Mouse (Mus musculus) c-Kit-positive CD71-negative TER-119-negative erythroid progenitor cells, embryonic 14.5 days (primary cell): ENCODE measurements at regions not wholly inside any gene's neighbourhood (a gene's known extent, or its start where the extent isn't known, plus 50 kb on each side); places are given as distances from the start of the nearest gene placed in this dataset.

Experiments used
- DNase-seq: peaks from one replicate; pipeline ENCODE4 v3.0.0-alpha.2; 2013; ENCODE audit warnings: low read depth

DNA sequence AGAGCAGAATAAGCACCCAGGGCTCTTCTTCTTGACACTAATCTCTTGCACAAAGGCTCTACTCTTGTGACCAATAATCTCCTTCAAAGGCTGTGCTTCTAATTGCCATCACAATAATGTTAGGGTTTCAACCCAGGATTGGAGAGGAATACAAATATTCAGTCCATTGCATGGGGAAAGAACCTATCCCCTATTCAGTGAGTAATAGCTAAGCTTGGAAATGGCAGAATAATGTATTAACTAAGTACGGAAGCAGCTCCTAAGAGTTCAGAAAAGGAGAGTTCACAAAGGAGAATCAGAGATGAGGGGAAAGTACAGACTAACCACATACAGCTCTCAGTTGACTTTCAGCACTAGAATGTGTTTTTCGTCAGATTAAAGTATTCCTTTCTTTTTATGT, 544.3 kb downstream of the Nfib start:
- DNase-seq, result no peak

DNA sequence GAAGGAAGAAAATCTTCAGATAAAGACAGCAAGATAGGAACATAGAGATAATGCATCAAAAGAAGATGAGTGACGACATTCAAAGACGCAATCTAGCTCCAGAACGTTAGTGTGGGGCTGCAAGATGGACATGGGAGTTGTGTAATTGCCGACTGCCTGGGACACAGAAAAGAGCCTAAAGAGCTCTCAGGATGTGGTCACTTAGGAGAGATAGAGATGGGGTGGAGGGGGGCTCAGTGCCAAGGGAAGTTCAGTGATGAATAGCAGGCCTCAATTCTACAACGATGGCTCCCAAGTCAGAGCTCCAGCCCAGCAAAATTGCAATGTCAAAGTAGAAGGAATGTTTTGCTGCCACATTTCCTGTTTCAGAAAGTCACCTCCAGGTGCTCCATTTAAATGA, 545.3 kb downstream of the Nfib start:
- DNase-seq, result no peak

DNA sequence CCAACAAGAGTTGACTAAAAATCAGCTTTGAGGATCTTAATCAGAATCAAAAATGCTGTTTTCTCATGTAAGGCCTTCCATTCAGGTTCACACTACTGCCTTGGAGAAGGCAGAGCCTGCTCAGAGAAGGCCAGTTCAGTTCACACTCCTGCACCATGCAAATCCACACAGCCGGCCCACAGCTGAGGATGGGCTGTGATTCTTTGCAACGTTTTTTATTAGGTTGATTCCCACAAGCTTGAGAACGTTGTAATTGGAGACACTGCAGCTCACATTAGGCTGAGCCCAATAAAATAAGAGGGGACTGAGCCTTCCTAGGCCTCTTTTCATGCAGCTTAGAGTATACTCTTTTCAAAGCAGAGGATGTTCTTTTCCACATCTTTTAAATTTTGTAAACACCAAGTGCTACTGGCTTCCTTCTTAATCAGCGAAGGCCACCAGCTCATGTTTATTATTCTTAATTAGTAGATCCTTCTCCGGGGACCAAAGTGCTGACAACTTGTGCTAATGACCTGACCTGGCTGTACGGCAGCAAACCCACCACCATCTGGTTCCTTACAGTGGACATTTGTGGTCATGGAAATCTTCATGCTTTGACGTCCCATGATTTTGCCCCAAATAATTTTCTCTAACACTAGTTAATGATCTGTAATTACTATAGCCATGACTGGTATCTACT, 549.8 kb downstream of the Nfib start:
- no peak for DNase-seq

DNA sequence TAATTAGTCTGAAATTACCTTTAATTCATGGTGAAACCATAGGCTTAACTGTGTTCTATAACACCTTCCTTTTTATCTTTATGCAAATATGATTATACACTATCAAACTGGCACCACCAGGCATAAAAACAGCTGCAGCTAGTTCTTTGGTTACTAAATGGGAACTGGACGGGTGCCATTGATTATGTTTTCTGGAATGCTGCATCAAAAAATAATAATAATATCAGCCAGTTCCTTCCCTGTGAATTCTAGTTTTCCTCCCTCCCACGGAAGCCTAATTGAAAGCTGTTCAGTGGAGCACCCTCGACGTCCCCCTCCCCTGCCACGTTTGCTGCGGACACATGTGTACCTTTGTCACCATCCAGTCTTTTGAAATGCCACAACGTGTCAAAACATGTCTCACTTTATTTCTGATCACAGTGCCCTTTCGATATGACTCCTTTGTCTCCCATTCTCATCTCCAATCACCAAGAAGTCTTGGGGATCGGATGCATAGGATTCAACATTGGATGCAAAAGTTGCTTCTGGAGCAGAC, 551.5 kb downstream of the Nfib start:
- DNase-seq, result no peak

DNA sequence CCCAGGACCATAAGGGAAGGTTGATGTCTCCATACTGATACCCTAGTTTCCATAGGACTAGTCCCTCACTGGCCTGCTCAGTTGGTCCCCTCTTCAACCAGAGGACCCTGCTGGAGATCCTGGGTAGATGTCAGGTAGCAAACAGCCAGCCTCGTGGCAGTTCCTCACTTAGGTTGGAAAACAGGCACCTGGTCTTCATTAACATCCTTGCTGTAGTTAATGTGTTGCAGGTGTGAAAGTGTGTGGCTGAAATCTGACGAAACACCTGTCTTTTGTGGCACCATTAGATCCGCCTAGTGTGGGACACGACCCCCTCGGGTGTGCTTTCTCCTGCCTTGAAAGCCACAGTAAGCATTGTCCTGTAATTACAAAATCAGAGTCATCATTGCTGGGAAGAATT, 551.9 kb downstream of the Nfib start:
- DNase-seq, result no peak

DNA sequence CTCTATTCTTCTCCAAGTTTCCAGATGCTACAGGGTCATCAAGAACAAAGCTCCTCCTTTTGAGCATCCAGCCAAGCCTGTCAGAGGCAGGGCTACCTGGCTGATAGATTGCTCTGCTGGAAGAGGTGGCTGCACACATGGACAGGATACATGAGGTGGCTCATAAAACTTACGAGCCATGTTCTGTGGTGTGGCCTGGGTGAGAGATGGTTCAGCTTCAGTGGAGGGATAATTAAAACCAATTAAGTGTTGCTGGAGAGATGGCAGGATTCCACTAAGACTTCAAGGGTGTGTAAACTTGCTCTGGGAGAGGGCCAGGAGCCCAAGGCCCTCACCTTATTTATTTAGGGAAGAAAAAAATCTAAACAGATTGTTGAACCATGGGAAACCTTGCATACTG, 555.6 kb downstream of the Nfib start:
- no peak for DNase-seq

DNA sequence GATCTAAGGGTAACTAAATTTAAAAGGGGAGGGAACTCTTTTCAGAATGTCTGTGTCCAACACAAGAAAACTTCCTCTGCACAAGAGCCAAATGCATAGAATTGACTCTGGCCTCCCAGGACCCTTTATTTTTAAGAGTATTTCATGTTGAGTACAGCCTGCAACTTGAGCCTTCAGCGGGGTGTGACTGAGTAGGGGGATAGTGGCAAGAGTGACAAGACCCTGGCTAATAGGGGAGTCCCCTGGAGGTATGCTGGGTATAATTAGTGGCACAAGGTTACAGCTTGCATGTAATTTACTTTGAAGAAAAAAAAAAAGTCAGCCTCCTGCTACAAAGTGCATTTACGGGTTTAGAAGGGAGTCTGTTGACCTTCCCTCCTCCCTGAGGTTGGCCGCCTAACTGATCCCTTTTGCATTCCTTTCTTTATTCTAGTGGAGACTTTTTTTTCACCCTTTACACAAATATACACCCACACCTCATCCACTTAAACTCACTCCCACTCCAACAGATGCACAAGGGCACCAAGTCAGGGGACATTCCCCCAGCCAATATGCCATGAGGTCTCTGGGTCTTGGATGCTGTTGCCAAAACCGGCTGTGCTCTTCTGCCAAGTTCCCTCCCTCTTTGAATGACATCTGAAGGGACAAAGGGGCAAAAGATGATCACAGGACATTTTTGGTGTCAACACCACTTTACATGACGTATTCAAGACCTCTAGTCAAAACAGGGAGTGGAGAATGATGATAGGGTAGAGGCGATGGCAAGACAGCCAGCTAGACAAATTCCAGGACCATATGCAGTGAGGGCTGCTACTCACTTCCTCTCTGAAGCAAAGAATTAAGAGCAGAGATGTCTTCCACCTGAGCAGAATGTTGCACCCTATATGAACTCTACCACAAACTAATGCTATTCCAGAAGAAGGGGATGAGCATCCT, 557.2 kb downstream of the Nfib start:
- DNase-seq, result no peak

DNA sequence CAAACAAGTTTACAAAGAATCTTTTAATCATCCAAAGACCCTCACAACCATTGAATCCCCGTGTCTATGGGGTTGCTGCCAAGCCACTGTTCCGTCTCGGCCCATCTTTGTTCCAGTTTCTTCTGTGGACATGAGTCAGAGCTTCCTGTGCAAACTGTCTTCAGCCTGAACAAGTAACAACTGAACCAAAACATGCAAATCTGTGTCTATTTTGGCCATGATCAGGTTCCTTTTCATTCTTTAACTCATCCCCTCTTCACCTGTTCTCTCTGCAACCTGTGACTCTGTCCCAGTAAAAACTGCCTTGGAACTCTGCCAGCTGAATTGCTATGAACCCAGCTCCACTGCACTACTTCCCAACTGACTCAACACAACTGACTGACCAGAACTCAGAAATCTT, 563.2 kb downstream of the Nfib start:
- no peak for DNase-seq

DNA sequence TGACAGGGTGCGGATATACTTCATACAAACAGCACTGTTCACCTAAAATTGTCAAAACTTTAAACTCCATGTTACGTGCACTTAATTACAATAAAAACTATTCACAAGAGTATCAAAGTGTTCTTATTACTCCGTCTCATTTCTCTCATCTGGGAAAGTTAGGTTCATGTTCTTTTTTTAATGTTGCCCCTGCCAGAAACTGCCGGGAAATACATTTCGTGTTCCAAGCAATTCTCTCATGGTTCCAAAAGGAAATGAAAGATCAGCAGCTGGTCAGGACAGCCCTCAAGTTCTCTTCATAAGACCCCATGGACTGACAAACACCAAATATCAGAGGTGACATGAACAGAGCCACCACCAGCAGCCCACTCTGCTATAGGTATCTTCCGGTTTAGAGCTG, 565.7 kb downstream of the Nfib start:
- no peak for DNase-seq

DNA sequence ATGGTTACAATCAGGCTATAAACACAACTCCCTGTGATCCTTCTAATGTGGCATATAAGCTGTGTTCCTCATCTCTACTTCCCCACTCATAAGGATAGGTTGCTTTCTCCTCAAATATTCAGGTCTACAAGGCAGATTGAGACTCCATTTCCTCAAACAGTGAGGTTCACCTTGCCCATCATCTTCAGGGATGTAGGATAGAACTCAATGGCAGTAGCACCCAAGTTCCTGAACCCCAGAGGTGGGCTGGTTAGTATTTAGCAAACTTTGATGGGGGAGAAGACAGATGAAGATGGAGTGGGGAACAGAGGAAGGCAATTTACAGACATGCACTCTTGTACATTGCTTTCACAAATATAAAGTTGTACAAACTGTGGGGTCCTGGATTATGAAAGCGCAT, 566.5 kb downstream of the Nfib start:
- no peak for DNase-seq

DNA sequence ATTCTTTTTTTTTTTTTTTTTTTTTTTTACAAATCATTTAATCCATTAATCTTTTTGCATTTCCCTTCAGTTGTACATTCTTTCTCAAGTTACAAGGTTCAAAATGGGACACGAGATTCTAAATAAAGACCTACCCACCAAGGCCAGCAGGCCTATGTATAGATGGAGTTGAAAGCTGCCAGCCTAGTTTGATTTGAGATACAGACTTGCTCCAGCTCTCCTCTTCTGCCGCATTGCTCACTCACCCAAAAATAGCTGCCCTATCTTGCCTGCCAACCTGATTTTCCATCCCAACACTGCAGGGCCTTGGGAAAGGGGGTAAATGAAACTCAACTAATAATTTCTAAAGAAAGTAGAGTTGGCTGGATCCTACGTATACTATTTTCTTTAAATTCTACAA, 572.7 kb downstream of the Nfib start:
- no peak for DNase-seq

DNA sequence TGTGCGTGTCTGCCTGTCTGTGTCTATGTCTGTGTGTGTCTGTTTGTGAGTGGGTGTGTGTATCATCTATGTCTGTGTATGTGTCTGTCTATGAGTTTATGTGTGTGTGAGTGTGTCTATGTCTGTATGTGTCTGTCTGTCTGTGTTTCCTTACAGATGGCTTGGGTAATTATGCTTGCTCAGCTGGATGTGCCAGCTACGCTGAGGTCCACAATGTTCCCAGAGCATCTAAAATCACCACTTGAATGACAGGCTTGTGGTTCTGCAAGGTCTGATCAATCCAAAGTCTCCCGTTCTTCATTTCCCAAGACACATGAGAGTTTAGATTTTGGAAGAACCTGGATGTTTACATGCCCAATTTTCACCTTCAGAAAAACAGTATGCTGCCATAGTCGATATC, 573.2 kb downstream of the Nfib start:
- DNase-seq, result no peak

DNA sequence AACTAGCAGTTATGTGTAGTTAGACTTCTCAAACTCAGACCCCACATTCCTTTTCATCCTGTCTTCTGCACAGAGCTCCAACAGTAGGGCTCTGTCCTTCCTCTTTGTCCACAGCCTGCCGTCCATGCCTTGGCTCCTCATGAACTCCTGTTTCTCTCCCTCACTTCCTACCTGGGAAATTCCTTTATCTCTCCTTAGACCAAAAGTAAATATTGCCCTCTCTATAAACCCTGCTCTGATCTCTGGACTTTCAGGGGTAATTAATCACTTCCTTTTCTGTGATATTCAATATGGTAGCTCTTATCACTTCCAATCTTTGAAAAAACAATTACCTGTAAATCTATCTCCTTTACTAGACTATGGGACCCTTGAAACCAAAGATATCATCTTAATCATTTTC, 576.1 kb downstream of the Nfib start:
- DNase-seq, result no peak

DNA sequence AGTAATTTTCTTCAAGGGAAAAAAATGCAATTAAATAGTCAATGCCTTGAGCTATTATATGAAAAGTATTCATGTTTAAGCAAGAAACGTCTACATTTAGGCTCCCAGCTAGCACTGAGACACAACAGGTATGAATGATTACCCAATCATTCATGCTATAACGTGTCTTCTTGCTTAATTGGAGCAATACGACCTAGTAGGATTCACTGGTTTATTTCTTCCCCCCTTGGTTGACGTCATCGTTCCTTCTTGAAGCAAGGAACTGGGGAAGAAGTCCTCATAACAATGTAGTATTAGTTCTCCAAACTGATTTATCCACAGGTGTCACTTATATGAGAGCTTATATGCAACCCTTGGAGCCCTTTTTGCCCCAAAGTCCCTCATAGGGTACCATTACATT, 581.8 kb downstream of the Nfib start:
- DNase-seq, result no peak

DNA sequence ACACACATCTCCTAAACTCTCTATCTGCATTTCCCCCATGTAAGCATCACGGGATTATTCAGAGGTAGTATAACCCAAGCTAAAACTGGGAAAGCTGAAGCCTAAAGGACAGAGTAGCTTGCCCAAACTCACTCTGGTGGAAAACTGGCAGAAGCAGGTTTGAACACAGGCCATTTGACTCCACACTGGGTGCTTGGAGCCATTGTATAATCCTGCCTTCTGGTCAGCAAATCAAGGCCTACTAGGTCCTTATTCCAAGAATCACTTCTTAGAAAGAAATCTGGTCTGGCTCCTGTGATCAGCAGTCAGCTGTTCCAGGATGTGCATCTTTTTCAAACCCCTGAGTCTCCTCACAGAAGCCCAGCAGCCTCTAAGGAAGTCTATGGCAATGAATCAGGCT, 582.4 kb downstream of the Nfib start:
- no peak for DNase-seq

DNA sequence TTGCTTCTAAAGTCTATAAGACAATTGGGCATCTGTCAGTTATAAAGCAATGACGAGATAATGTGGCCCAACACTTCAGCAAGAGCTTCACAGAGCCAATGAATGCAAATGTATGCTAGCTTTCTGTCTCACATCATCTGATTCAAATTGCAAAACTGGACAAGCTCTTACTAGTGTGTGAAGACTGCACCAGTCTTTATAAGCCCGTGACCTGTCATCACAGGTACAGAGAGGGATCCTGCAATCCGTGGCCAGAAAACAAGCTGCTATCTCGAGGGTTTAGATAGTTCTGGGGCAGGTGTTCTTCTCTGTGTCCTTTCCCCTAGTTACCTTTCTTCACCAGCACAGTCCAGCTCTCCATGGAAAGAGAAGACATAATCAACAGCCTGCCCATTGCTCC, 584.8 kb downstream of the Nfib start:
- no peak for DNase-seq

DNA sequence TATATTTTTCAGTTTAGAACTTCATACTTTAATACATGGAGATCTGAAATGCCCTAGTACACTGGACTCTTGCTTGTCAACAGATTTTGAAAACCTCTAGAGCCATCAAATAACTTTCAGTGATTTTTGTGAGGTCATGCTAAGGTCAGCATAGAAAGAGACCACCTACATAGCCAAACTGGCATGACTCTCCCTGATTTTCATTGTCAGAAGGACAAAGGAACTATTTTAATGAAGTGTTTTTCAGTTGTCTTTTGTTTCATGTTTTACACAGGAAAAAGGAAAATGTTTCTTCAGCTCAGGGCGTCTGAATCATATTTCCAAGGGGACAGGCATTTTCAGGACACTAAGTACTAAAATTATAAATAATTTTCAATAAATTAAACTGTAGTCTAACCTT, 585.2 kb downstream of the Nfib start:
- DNase-seq, result no peak

DNA sequence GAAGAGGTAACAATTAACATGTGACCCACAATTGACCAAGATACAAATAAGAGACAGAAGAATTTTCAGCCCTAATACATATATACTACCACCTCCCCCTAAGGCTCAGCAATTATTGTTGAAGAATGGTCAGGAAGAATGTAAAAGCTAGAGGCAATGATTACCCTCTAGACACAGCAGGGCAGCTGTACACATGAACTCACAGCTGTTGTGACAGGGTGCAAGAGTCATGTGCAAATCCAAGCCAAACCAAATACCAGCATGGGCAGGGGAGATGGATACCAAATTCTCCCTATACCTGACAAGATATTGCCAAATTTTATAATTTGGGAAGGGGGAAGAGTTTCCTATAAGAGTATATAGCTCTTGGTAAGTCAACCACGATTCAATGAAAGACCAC, 603.7 kb downstream of the Nfib start:
- DNase-seq, result no peak

DNA sequence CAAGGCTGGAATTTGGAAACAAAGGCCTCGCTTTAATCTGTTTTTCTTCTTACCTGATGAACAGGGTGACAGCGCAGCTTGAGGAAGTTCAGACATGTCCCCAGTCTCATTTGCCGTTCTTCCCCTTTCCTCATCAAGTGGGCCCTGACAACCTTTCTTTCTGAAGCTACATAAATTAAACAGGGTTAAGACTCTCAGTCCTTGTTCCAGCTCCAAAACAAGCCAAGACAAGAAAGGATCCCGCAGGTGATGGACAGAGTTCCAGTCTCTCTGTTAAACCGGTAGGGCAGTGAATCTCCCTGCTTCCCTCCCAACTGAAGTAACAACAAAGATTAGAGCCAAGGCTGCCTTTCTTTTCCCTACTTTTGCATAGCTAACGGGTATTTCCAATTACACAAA, 605.6 kb downstream of the Nfib start:
- DNase-seq, result no peak

DNA sequence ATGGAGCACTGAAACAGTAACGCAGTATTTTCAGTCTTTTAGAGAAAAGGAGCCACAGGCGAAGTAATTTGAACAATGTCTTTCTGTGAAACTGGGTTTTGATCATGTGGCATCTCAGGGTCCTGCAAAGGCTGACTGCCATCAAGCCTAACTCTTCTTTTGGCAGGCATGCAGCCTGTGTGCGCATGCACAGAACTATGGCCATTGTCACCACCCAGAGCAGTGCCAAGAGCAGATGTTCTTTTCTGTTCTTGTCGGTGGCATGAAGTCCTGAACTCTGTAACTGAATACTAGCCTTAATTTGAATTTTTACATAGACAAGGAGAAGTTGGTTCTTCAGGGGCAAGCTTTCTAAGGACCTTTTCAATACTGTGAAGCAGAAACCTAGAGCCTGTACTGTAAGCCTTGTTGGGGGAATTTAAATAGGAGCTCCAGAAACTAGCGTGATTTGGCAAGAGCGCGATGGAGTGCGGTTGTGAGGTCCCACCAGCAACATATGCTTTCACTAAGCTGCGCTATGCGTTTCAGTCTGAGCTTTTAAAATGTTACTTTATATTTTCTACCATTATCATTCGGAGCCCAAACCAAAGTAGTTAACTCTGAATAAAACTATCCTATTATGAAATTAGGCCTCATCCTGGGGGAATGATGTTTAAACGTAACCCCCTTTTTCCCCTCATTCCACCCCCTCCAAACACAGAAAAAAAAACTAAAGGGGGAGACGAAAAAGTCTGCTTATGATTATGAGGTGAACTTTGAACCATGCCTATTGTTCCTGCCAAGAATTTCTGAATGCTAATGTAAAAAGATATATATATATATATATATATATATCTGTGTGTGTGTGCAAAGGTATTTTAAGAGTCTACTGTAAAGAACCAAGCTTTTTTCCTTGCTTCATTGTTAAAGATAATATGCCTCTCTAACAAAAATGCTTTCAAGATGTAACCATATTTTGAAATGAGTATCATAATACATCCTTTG, 606.3 kb downstream of the Nfib start:
- no peak for DNase-seq

DNA sequence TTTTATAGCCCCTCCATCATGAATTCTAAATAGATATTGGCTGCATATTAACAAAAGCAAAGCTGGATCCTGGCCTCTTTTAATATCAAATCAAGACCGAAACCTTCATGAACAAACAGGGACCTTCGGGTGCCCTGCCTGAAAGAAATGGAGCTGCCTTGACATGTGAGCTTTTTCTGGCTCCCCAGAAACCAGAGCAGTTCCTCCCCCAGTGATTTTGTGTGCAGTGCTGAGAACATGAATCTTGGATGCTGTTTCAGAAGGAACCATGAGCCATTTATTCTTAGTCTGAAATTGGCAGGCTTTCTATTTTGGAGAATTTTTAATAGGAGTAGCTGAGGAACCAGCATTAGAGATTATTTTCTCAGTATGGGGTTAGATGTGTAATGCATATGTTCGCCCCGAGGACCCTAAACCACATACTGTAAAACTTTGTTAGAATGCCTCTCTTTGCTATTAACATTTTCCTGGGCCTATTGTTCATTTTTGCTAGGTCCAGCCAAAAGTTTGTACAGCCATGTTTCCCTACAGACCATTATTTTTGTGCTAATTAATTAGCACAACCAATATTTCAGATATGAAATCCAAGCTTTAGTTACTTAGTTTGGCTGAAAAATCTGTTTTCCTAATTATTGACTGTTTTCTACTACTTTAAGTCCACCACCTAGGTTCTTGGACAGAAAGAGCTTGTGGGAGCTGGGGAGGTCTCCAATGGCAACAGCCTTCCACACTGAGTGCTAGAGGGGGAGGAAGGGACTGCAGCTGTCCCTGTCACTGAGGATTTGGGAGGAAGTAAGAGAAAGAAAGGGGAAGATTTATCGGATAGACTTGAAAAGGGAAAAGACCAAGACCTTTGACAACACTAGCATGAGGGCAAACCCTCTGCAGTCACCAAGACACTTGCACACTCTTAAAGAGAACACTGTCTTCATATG, 613.0 kb downstream of the Nfib start:
- DNase-seq, result no peak
